Mouse (Mus musculus) spleen, adult 2 months (tissue): ENCODE data around the gene Amz2.

Source experiments
- CTCF ChIP-seq: fragments of 200-500 bp; IDR thresholded peaks from 2 replicates; pipeline ENCODE4 v1.5.1; 2011; ENCODE audit warnings: mild to moderate bottlenecking, inconsistent platforms; ENCODE audit not compliant: insufficient read depth, insufficient read length, insufficient replicate concordance; ENCODE audit errors: extremely low read depth
- POLR2A ChIP-seq: fragments of 200-500 bp; IDR thresholded peaks from 2 replicates; pipeline ENCODE4 v1.6.1; 2011; ENCODE audit warnings: low read depth, low read length, inconsistent platforms

- TF ChIP-seq CTCF = peak; percentile 43; the same call in 1 of the 2 replicates
- no peak for TF ChIP-seq POLR2A
These were observed 19.8 kb downstream of the Amz2 start for GRCm38 (mm10) chr11:109445438-109446035.
